Mouse (Mus musculus) retina, adult 2 months (tissue): Measurements from ENCODE around the gene Gja10.

Source experiments
- DNase-seq: peaks from one replicate; pipeline ENCODE4 v3.0.0-alpha.2; 2012; ENCODE audit warnings: low read depth, low spot score

The Gja10 gene

GRCm38 (mm10) chr4:32602660-32603059, at the start of gene Gja10:
Gja10 (minus strand) TSS chr4:32602760.
- DNase-seq = no peak

GRCm38 (mm10) chr4:32651669-32652068, 49.1 kb upstream of the Gja10 start:
- DNase-seq = no peak

- DNase-seq = no peak
Observed at GRCm38 (mm10) chr4:32621637-32622036, 19.1 kb upstream of the Gja10 start.

GRCm38 (mm10) chr4:32615034-32615881, 12.7 kb upstream of the Gja10 start, which contains the start of gene Casp8ap2:
Casp8ap2 (plus strand) TSS chr4:32615451.
- DNase-seq = peak; percentile 96

- DNase-seq = no peak
Observed at GRCm38 (mm10) chr4:32601135-32601534, 1.4 kb downstream of the Gja10 start.

GRCm38 (mm10) chr4:32588237-32588636, 14.3 kb downstream of the Gja10 start:
- DNase-seq = no peak

GRCm38 (mm10) chr4:32587543-32587942, 15.0 kb downstream of the Gja10 start:
- no peak for DNase-seq

- peak; percentile 37 for DNase-seq
Observed at GRCm38 (mm10) chr4:32586596-32586995, 16.0 kb downstream of the Gja10 start.

- no peak for DNase-seq
Observed at GRCm38 (mm10) chr4:32584181-32584580, 18.4 kb downstream of the Gja10 start.

- no peak for DNase-seq
Observed at GRCm38 (mm10) chr4:32579850-32580249, 22.7 kb downstream of the Gja10 start.

GRCm38 (mm10) chr4:32575165-32575564, 27.4 kb downstream of the Gja10 start:
- DNase-seq = no peak

GRCm38 (mm10) chr4:32574604-32575003, 28.0 kb downstream of the Gja10 start:
- DNase-seq = no peak

- no peak for DNase-seq
Observed at GRCm38 (mm10) chr4:32573586-32573985, 29.0 kb downstream of the Gja10 start.

- peak; percentile 36 for DNase-seq
Observed at GRCm38 (mm10) chr4:32572118-32572517, 30.4 kb downstream of the Gja10 start.

GRCm38 (mm10) chr4:32571441-32571840, 31.1 kb downstream of the Gja10 start:
- no peak for DNase-seq

- DNase-seq = no peak
Observed at GRCm38 (mm10) chr4:32570939-32571317, 31.6 kb downstream of the Gja10 start.

GRCm38 (mm10) chr4:32569995-32570938, 32.3 kb downstream of the Gja10 start:
- no peak for DNase-seq

GRCm38 (mm10) chr4:32569054-32569453, 33.5 kb downstream of the Gja10 start:
- DNase-seq = no peak

- no peak for DNase-seq
Observed at GRCm38 (mm10) chr4:32564918-32565317, 37.6 kb downstream of the Gja10 start.

GRCm38 (mm10) chr4:32564416-32564815, 38.1 kb downstream of the Gja10 start:
- no peak for DNase-seq

- no peak for DNase-seq
Observed at GRCm38 (mm10) chr4:32562319-32563115, 40.0 kb downstream of the Gja10 start.
